Mouse (Mus musculus) liver, embryonic 14.5 days (tissue): ENCODE data around the gene Ccm2l.

ENCODE experiments used
- CTCF ChIP-seq: IDR thresholded peaks from 2 replicates; pipeline ENCODE4 v1.5.1; 2016; ENCODE audit warnings: antibody characterized with exemption, low read depth, control low read depth
- EP300 ChIP-seq: IDR thresholded peaks from 2 replicates; pipeline ENCODE4 v1.6.1; 2016; ENCODE audit warnings: antibody characterized with exemption, low read depth

DNA sequence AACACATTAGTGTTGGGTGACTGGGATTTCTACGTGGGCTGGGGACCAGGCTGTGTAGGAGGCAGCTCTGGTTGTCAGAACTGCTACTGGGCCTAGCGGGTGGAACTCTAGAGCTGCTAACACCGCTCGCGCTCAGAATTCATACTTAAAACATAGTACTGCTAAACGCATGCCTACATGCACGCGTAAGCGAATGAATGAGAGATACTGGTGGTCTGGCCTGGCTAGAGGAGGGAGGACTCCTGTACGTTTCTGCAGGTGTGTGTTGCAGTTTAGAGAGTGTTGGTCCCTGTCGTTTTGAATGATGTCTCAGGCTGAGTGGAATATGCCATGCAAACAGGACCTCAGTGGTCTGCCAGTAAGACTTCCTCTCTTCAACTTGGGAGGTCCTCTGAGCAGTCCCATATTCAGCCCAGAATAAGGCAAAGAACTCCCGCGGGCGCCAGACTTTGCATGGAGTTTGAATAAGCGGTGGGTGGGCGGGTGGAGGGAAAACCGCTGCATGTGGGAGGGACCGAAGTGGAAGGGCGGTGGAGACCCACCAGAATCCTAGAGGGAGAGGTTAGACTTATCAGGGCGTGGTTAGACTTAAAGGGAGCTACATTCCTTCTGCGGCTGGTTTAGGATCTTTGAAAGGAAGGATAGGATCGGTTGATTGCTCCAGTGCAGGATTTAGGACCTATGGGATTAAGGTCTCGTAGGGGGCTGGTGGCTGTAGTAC is 41.5 kb downstream of the Ccm2l start:
- TF ChIP-seq EP300, result no peak
- no peak for TF ChIP-seq CTCF
